33 mouse cellular contexts compared by ENCODE assay signal in the genomic region with DNA sequence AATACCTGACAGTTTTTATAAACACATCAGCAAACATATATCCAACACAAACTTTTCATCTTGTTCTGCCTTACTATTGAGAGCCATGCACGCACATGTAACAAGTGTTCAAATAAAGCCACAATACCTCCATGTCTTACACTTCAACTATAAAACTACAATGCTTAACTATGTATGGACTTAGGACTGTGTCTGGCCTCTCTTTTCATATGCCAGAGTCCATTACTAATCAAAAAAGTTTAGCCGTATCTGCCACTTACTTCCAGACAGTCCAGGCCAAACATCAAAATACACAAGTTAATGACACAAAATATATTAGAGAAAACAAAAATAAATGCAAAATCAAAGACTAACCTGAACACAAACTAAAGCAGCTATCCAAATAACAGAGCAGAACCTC.
"Had no signal": no experiment of that assay in that cellular context is flagged by ENCODE, and none has a peak within 500 bp of the region (broad histone marks: within the 10 kb centered on the region; RNA-seq: fewer than 3 reads in every experiment).

No protein-coding gene starts in this region.

- H3K9me3 ChIP-seq: heart, embryonic 10.5 days; heart, embryonic 12.5 days; heart, embryonic 13.5 days; heart, embryonic 15.5 days; hindbrain, embryonic 10.5 days; hindbrain, embryonic 12.5 days; hindbrain, embryonic 13.5 days; hindbrain, embryonic 15.5 days; intestine, embryonic 15.5 days; kidney, embryonic 15.5 days had no signal

- DNase-seq: heart, adult 18-20 months; heart, adult 2 months; heart, postnatal 10 days; heart, postnatal 14 days; heart, postnatal 36 days; heart, postnatal 4 days; kidney, adult 11 months; kidney, adult 18-20 months; kidney, adult 8-10 months; kidney, postnatal 10 days; kidney, postnatal 25 days; kidney, postnatal 36 days; kidney, postnatal 4 days; layer of hippocampus, adult 9-11 months; layer of hippocampus, postnatal 36 days had no signal

- H3K9ac ChIP-seq: heart, embryonic 12.5 days; heart, embryonic 13.5 days; heart, embryonic 15.5 days; hindbrain, embryonic 12.5 days; hindbrain, embryonic 13.5 days; hindbrain, embryonic 14.5 days; hindbrain, embryonic 15.5 days; intestine, embryonic 15.5 days; kidney, embryonic 15.5 days had no signal

- H3K27ac ChIP-seq: heart, adult 2 months; heart, embryonic 10.5 days; heart, embryonic 13.5 days; heart, embryonic 15.5 days; hindbrain, embryonic 10.5 days; hindbrain, embryonic 12.5 days; hindbrain, embryonic 13.5 days; hindbrain, embryonic 14.5 days; hindbrain, embryonic 15.5 days; hindbrain, postnatal 0 days; intestine, embryonic 15.5 days; kidney, embryonic 15.5 days; kidney, postnatal 0 days; layer of hippocampus, adult 2 months; left cerebral cortex, adult 2 months had no signal

- ATAC-seq: hindbrain, embryonic 16.5 days; hindbrain, postnatal 0 days; inflammation-experienced regulatory T-cells, adult 6 months; intestine, embryonic 15.5 days had no signal

- H3K4me1 ChIP-seq: hindbrain, embryonic 10.5 days; hindbrain, embryonic 12.5 days; hindbrain, embryonic 13.5 days; hindbrain, embryonic 15.5 days; kidney, embryonic 15.5 days had no signal

- H3K4me3 ChIP-seq: heart, adult 2 months; heart, embryonic 10.5 days; heart, embryonic 12.5 days; heart, embryonic 13.5 days; heart, embryonic 15.5 days; hindbrain, embryonic 10.5 days; hindbrain, embryonic 12.5 days; hindbrain, embryonic 13.5 days; hindbrain, embryonic 15.5 days; intestine, embryonic 15.5 days; kidney, embryonic 15.5 days; layer of hippocampus, adult 2 months; left cerebral cortex, adult 2 months had no signal

- H3K36me3 ChIP-seq: heart, embryonic 10.5 days; heart, embryonic 15.5 days; hindbrain, embryonic 10.5 days; hindbrain, embryonic 12.5 days; hindbrain, embryonic 13.5 days; hindbrain, embryonic 15.5 days; intestine, embryonic 15.5 days; kidney, embryonic 15.5 days had no signal

- H3K4me2 ChIP-seq: heart, embryonic 11.5 days; heart, embryonic 12.5 days; heart, embryonic 13.5 days; heart, embryonic 15.5 days; hindbrain, embryonic 12.5 days; hindbrain, embryonic 13.5 days; hindbrain, embryonic 14.5 days; hindbrain, embryonic 15.5 days; intestine, embryonic 15.5 days; kidney, embryonic 15.5 days had no signal

- H3K27me3 ChIP-seq: heart, embryonic 12.5 days; heart, embryonic 13.5 days; heart, embryonic 15.5 days; hindbrain, embryonic 12.5 days; hindbrain, embryonic 13.5 days; hindbrain, embryonic 15.5 days; intestine, embryonic 15.5 days; kidney, embryonic 15.5 days had no signal
